Mouse (Mus musculus) ES-E14 (cell line): Measurements from ENCODE around the gene Mef2c.

Experiments used
- CHD2 ChIP-seq: IDR thresholded peaks from 2 replicates; pipeline ENCODE4 v1.6.1; 2014; ENCODE audit warnings: mild to moderate bottlenecking, low read depth, low read length, inconsistent platforms
- ZNF384 ChIP-seq: IDR thresholded peaks from 2 replicates; pipeline ENCODE4 v1.6.1; 2012; ENCODE audit warnings: low read depth, low read length, inconsistent platforms

- TF ChIP-seq CHD2 (no peak), ZNF384 (no peak)
These were observed 47.4 kb downstream of the Mef2c start for GRCm38 (mm10) chr13:83551259-83551658.
